Mouse (Mus musculus) activated CD4-positive, CD25-positive, alpha-beta regulatory T cell, adult 4 months (primary cell): ENCODE results near the gene Ehbp1. TPM values are rescaled to one million over a fixed set of nuclear protein-coding genes. Genes with fewer than 3 reads are reported as not detected.

Experiments used
- polyA plus RNA-seq, 2 experiments: library from polyadenylated mRNA; unstranded; fragments of 100-300 nt; shearing (Covaris generic); gene quantifications; one replicate each; pipeline ENCODE4 v1.2.1; 2017

Ehbp1 gene
- polyA plus RNA-seq, 2 experiments from 2014 or later, result 1.7 TPM

Other genes starting within 250 kb of the Ehbp1 start
- gene Tmem17, start 169.8 kb upstream of the Ehbp1 start, polyA plus RNA-seq, result 1 to 10 TPM in 1 of 2 experiments, under 1 TPM in 1; 0.36 to 1.5 TPM